Mouse (Mus musculus): ENCODE results near the gene Bicral.

DNA sequence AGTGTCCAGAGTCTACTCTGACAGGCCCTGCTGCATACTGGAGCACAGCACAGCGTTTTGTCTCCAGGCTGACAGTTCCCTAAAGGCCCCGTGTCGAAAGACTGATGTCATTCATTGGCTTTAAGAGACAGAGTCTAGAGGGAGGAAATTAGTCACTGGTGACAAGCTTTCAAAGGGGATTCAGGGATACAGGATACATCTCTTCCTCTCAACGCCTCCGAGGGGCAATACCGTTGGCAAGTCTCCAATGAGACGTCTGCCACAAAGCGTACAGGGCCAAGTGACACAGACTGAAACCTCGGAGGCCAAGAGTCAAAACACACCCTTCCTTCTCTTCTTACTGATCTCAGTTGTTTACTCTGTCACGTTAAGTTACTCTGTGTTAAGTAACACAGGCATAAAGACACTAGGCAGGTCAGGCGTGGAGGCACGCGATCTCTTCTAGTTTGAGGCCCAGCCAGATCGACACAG is 21.6 kb upstream of the Bicral start:
- TF ChIP-seq CTCF (conservative IDR thresholded peaks at IDR 0.05; ENCODE audit: low read length) (no peak), NANOG (IDR thresholded peaks at IDR 0.05; ENCODE audit: borderline replicate concordance, low read length) (no peak)
